Mouse (Mus musculus) left cerebral cortex, adult 9 months (tissue): ENCODE measurements at regions not wholly inside any gene's neighbourhood (a gene's known extent, or its start where the extent isn't known, plus 50 kb on each side); places are given as distances from the start of the nearest gene placed in this dataset.
"Not testable (repeated sequence)": the region's sequence is repeated elsewhere in the genome, so short reads cannot be mapped to it uniquely, and the experiment has no call there.

Experiments
- DNase-seq, 2 experiments: peaks; one replicate each; pipeline ENCODE4 v3.0.0; 2022; ENCODE audit warnings: low spot score in 2 of 2

GRCm38 (mm10) chr13:99128979-99129378 is 55.6 kb upstream of the Zfp366 start:
- no peak for DNase-seq

- no peak for DNase-seq
Observed at GRCm38 (mm10) chr13:99128284-99128691, 56.3 kb upstream of the Zfp366 start.

GRCm38 (mm10) chr13:99127716-99128115 is 56.9 kb upstream of the Zfp366 start:
- no peak for DNase-seq

DNA sequence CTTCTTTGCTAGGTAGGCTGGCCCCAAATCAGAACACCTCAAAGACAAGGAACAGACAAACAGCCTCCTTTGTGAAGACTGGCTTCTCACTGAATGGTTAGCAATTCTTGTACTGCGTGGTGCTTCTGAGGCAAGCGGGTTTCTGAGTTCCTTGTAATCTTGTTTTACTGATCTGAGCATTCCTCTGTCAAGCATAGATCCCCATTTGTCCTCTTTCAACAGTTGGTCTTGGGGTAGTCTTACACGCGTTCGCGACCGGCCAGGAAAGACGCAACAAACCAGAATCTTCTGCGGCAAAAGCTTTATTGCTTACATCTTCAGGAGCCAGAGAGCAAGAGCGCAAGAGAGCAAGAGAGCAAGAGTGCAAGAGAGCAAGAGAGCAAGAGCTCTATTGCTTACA is 57.7 kb upstream of the Zfp366 start:
- not testable (repeated sequence) for DNase-seq

DNA sequence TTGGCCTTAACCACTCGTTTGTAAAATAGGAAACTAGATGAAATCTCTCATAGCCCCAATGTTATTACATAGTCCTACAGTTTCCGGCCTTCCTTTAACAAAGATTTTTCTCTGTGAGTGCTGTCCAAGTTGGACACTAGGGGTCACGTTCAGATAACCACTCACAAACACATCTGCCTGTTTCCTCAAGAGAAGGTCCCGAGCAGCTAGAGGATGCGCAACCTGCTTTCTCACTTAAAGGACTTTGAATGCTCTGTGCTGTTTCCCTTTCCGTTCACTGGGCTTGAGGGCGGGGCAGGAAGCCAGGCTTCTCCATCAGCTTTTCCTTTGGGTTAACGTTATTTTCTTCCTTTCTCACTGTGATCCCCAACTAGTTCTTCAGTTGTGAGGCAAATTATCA is 58.1 kb upstream of the Zfp366 start:
- DNase-seq: no peak

GRCm38 (mm10) chr13:99125946-99126345 is 58.7 kb upstream of the Zfp366 start:
- no peak for DNase-seq

- DNase-seq: no peak
Observed at GRCm38 (mm10) chr13:99124894-99125570, 59.6 kb upstream of the Zfp366 start.

DNA sequence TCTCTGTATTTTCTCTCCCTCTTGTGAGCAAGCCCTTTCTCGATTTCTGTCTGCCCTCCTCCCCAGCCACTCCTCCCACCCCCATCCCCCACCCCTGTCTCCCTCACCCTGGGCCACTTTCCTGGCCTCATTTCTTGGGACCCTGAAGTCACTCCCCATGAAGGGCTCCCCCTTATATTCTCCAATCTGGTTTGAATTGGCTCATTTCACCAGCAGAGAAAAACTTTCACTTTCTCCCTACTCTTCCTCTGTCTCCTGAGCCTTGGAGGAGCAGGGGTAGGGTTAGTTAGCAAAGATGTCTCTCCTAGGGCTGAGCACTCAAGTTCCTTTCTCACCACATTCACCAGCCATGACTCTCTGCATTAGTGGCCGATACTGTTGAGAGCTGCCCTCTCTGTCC is 60.5 kb upstream of the Zfp366 start:
- no peak for DNase-seq

GRCm38 (mm10) chr13:99123476-99124140 is 61.0 kb upstream of the Zfp366 start:
- DNase-seq: no peak

- not testable (repeated sequence) for DNase-seq
Observed at GRCm38 (mm10) chr13:99122539-99122938, 62.1 kb upstream of the Zfp366 start.

GRCm38 (mm10) chr13:99121096-99121495 is 63.5 kb upstream of the Zfp366 start:
- no peak for DNase-seq

DNA sequence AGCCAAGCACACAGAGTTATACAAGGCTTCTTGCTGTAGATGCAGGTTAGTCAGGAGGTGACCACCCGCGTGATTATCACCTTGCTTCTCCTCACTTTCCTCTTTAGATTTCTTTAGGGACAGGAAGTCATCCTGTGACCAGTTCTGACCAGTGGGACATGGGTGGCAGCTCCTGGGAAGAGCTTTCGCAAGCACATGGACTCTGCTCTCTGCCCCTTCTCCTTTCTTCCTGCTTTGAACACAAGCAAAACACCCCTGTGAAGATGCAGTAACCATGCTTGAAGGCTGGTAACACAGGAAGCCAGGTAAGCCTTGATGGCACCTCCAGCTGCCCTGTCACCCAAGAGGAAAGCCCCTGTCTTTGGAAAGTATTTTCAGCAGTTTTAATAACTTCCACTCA is 64.7 kb upstream of the Zfp366 start:
- DNase-seq: no peak

- DNase-seq: no peak
Observed at GRCm38 (mm10) chr13:99118901-99119300, 65.7 kb upstream of the Zfp366 start.

DNA sequence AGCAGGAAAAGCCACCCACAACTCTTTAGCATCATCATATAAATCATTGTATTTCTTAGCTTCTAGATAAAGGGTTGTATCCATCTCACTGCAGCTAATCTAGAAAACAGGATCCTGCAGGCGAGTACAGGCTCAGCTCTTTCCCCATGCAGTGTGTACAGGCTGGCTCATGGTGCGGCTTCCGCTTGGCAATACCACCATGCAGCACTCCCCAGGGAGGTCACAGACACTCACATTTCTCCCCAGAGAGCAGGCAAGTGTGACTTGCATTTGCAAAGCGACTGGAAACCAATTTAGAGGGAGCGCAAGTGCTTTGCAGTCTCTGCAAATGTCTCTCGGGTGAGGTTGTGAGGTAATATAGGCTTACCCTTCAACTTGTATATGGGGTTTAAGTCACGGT is 69.1 kb upstream of the Zfp366 start:
- no peak for DNase-seq

DNA sequence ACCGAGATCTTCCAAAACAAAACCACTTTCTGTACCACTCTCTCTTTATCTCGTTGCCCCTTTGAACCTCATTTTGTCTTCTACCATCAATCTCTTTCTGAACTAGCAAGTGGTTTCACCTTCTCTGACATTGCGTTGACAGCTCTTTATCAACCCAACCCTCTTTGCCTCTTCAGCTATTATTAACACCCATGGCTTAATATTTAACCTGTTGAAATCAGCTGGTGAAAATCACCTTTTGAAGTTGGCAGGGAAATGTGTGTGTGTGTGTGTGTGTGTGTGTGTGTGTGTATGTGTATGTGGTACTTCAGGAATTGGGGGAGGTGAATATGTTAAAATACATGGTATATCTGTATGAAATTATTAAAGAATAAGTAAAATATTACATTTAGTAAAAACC is 70.1 kb upstream of the Zfp366 start:
- DNase-seq: no peak

GRCm38 (mm10) chr13:99111736-99112386 is 72.8 kb upstream of the Zfp366 start:
- DNase-seq: no peak

GRCm38 (mm10) chr13:99107983-99108382 is 76.6 kb upstream of the Zfp366 start:
- DNase-seq: no peak

GRCm38 (mm10) chr13:99102089-99102681 is 82.4 kb upstream of the Zfp366 start:
- DNase-seq: no peak

GRCm38 (mm10) chr13:99100430-99101409 is 83.9 kb upstream of the Zfp366 start:
- peak; percentile 54 to 73 for DNase-seq

GRCm38 (mm10) chr13:99099794-99100429 is 84.7 kb upstream of the Zfp366 start:
- DNase-seq: no peak

- DNase-seq: no peak
Observed at GRCm38 (mm10) chr13:99099226-99099625, 85.4 kb upstream of the Zfp366 start.
